Mouse (Mus musculus) G1E (cell line): ENCODE measurements around the gene Rad18.

ENCODE experiments used
- CTCF ChIP-seq: IDR thresholded peaks from 2 replicates; pipeline ENCODE4 v1.5.1; 2012; ENCODE audit warnings: low read depth, low read length, inconsistent platforms, mixed read lengths
- GATA1 ChIP-seq: IDR thresholded peaks from 2 replicates; pipeline ENCODE4 v1.6.1; 2012; ENCODE audit warnings: borderline replicate concordance, low read length, inconsistent platforms, mixed read lengths
- GATA2 ChIP-seq: IDR thresholded peaks from 2 replicates; pipeline ENCODE4 v1.6.1; 2012; ENCODE audit warnings: low read depth, low read length, inconsistent platforms, borderline replicate concordance
- POLR2AphosphoS5 ChIP-seq: IDR thresholded peaks from 2 replicates; pipeline ENCODE4 v1.6.1; 2012; ENCODE audit warnings: low read depth, low read length, inconsistent platforms; ENCODE audit not compliant: insufficient replicate concordance

- no peak for TF ChIP-seq CTCF
- TF ChIP-seq GATA1: no peak
- no peak for TF ChIP-seq POLR2AphosphoS5
- no peak for TF ChIP-seq GATA2
These were observed 111.5 kb downstream of the Rad18 start for GRCm38 (mm10) chr6:112584961-112585360.
